Mouse (Mus musculus) hindbrain, postnatal 0 days (tissue): Measurements from ENCODE around the gene Adgrb3. TPM values are rescaled to one million over a fixed set of nuclear protein-coding genes. Genes with fewer than 3 reads are reported as not detected.

Experiments
- ATAC-seq: fragments of 200-750 bp; cut with Nextera tagmentation; 2 replicates; pipeline ENCODE4 v1.8.0; 2017; ENCODE audit warnings: mild to moderate bottlenecking, moderate TSS enrichment, moderate library complexity
- DNase-seq: peaks from one replicate; pipeline ENCODE4 v3.0.0-alpha.2; 2015; ENCODE audit warnings: low spot score
- H3K27ac ChIP-seq: fragments of 300-500 bp; sonication (generic); 2 replicates; pipeline ENCODE4 v1.5.1; 2014; ENCODE audit warnings: mild to moderate bottlenecking
- H3K27me3 ChIP-seq: fragments of 300-500 bp; sonication (generic); 2 replicates; pipeline ENCODE4 v1.6.1; 2014; ENCODE audit warnings: low read length, mixed read lengths; ENCODE audit not compliant: insufficient read depth
- H3K36me3 ChIP-seq: fragments of 300-500 bp; sonication (generic); 2 replicates; pipeline ENCODE4 v1.6.1; 2014; ENCODE audit warnings: low read length, mixed read lengths; ENCODE audit not compliant: insufficient read depth
- H3K4me1 ChIP-seq: fragments of 300-500 bp; sonication (generic); 2 replicates; pipeline ENCODE4 v1.6.1; 2014; ENCODE audit warnings: antibody characterized with exemption, low read length, mixed read lengths; ENCODE audit not compliant: insufficient read depth
- H3K4me2 ChIP-seq: fragments of 300-500 bp; sonication (generic); 2 replicates; pipeline ENCODE4 v1.6.1; 2014; ENCODE audit warnings: low read depth, mild to moderate bottlenecking, low read length, moderate library complexity, mixed read lengths
- H3K4me3 ChIP-seq: fragments of 300-500 bp; sonication (generic); 2 replicates; pipeline ENCODE4 v1.5.1; 2014; ENCODE audit warnings: low read length
- H3K9ac ChIP-seq: fragments of 300-500 bp; sonication (generic); replicated peaks from 2 replicates; pipeline ENCODE4 v1.6.1; 2014; ENCODE audit warnings: mild to moderate bottlenecking, low read length, moderate library complexity, mixed read lengths
- H3K9me3 ChIP-seq: fragments of 300-500 bp; sonication (generic); 2 replicates; pipeline ENCODE4 v1.6.1; 2016; ENCODE audit warnings: low read length, mixed read lengths
- CTCF ChIP-seq: IDR thresholded peaks from 2 replicates; pipeline ENCODE4 v1.5.1; 2016; ENCODE audit warnings: antibody characterized with exemption, control low read depth, low read depth
- WGBS: fragments of 180-500 bp; shearing (Covaris S2); extraction: QIAGEN DNeasy Blood & Tissue Kit; methylation state at CpG from one replicate; pipeline ENCODE4 v1.1.7; 2014; 5-methylcytosine and 5-hydroxymethylcytosine counted together
- polyA plus RNA-seq: library from polyadenylated mRNA; unstranded; fragments of >200 nt; fragmentation: Nextera tagmentation; extraction: Ambion mirVana; gene quantifications from 2 replicates; pipeline ENCODE4 v1.2.1, GENCODE M21; 2015
- total RNA-seq: library from RNA; depleted of rRNA; stranded (reverse); fragments of >200 nt; gene quantifications from 2 replicates; pipeline ENCODE4 v1.2.3, GENCODE M21; 2014

The Adgrb3 gene
- total and polyA plus RNA-seq, 2 experiments from 2014 or later = 46.5 to 74.6 TPM

DNA sequence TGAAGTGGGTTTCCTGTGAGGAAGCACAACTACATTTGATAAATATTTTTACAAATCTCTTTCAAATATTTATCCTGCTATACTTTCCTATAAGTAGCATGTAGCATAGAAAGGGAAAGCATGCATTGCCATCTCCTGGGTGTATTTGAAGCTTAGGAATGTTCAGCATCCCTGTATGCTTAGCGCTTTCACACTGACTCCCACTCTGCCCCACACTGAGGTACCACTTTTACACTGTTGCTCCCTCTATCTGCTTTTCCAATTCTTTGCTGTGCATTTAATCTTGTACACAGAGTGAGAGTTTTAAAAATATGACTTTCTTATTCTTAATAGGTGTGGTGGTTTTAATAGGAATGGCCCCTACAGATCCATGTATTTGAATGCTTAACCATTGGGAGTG is 261.4 kb downstream of the Adgrb3 start:
- Histone ChIP-seq H3K36me3 (no peaks in the 10 kb centered on the region), H3K27ac (no peak overlapping the region), H3K4me2 (no peak overlapping the region), H3K4me3 (no peak overlapping the region), H3K9me3 (no peaks in the 10 kb centered on the region), H3K9ac (no peak overlapping the region), H3K4me1 (no peaks in the 10 kb centered on the region), H3K27me3 (no peaks in the 10 kb centered on the region)
- TF ChIP-seq CTCF = no peak
- DNase-seq (no peak), ATAC-seq (no peak)
- 96% methylated on average over 1 of the region's 1 CpGs for WGBS

DNA sequence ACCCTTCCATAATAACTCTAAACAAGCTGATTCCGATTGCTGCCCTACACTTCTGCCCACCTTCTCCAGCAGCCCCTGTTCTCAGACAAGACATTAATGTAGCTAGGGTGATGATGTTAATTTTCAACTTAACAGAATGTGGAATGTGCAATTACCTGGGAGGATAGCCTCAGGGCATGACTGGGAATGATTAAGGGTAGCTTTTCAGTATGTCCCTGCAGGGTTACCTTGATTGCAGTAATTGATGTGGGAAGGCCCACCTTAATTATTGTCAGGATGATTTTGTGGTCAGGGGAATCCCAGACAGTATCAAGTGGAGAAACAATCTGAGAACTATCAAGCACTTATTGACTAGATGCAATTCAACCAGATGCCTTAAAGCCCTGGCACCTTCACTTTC is 283.4 kb downstream of the Adgrb3 start:
- Histone ChIP-seq H3K9ac (no peak overlapping the region), H3K27me3 (no peaks in the 10 kb centered on the region), H3K4me3 (no peak overlapping the region), H3K4me2 (no peak overlapping the region), H3K4me1 (no peaks in the 10 kb centered on the region), H3K9me3 (no peaks in the 10 kb centered on the region), H3K27ac (no peak overlapping the region), H3K36me3 (no peaks in the 10 kb centered on the region)
- no peak for TF ChIP-seq CTCF
- WGBS = 73% methylated on average over 1 of the region's 1 CpGs
- DNase-seq (no peak), ATAC-seq (no peak)

DNA sequence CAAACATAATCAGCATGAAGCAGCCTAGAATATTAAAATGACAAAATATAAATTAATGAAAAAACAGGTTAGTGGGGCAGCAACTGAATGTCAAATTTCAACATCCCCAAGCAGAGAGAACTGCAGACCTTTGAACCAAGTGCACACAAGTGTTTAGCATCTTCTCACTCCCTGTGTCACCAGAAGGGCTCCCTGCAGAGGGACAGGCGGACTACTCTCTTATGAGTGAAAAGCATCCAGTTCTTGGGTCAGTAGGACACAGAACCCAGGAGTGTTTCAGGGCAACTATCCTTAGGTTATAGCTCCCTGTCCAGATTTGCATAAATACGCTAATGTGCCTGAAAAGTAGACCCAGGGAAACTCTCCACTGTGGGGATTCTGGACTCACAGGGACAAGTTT is 285.6 kb downstream of the Adgrb3 start:
- no peak overlapping the region for H3K4me3 ChIP-seq
- no peak overlapping the region for H3K9ac ChIP-seq
- H3K9me3 ChIP-seq = no peaks in the 10 kb centered on the region
- no peaks in the 10 kb centered on the region for H3K36me3 ChIP-seq
- H3K4me1 ChIP-seq = no peaks in the 10 kb centered on the region
- H3K27me3 ChIP-seq = no peaks in the 10 kb centered on the region
- H3K27ac ChIP-seq = no peak overlapping the region
- ATAC-seq (no peak), DNase-seq (no peak)
- WGBS = 74% methylated on average over 2 of the region's 2 CpGs
- no peak overlapping the region for H3K4me2 ChIP-seq
- no peak for TF ChIP-seq CTCF

DNA sequence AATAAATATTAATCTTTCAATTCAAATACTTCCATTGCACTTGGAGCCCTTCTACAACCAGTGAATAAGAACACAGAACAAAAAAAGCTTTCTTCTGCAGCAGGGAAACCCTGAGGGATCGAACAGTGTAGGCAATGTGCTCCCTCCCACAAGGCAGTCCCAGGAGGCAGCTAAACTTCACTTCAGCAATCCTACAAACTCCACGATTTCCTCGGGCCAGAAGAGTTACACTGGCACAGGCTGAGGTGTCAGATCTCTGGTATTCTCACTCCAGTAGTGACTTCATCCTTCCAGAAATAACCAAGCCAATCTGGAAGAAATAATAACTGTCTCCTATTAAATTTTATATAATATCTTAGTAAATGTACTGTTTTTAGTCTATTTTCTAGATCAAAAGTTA is 286.6 kb downstream of the Adgrb3 start:
- Histone ChIP-seq H3K27me3 (no peaks in the 10 kb centered on the region), H3K27ac (no peak overlapping the region), H3K9me3 (no peaks in the 10 kb centered on the region), H3K36me3 (no peaks in the 10 kb centered on the region), H3K9ac (no peak overlapping the region), H3K4me2 (no peak overlapping the region), H3K4me3 (no peak overlapping the region), H3K4me1 (no peaks in the 10 kb centered on the region)
- no peak for TF ChIP-seq CTCF
- 48% methylated on average over 3 of the region's 3 CpGs for WGBS
- DNase-seq (peak; percentile 15), ATAC-seq (no peak)

DNA sequence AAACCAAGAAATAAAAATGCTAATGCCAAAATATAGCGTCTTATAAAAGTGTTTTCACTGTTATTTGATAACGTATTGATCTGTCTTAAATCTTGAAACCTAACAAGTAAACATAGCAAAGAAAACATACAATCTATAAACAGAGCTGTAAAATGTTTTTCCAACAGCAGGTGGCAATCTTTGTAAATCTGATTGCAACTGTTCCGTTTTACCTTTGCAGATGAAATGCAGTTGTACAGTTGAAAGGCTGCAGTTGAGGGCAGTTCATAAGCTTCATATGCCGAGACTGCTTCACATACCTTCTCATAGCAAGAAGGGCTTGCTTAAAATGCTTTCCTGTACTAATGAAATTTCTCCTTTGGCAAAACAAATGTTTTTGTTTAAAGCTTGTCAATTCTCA is 302.5 kb downstream of the Adgrb3 start:
- DNase-seq (peak; percentile 77), ATAC-seq (peak; percentile 24; the same call in 1 of the 2 replicates)
- Histone ChIP-seq H3K4me1 (no peaks in the 10 kb centered on the region), H3K4me2 (no peak overlapping the region), H3K27ac (no peak overlapping the region), H3K9ac (no peak overlapping the region), H3K9me3 (no peaks in the 10 kb centered on the region), H3K36me3 (no peaks in the 10 kb centered on the region), H3K4me3 (no peak overlapping the region), H3K27me3 (no peaks in the 10 kb centered on the region)
- WGBS = 51% methylated on average over 4 of the region's 4 CpGs
- peak; percentile 60 for TF ChIP-seq CTCF

DNA sequence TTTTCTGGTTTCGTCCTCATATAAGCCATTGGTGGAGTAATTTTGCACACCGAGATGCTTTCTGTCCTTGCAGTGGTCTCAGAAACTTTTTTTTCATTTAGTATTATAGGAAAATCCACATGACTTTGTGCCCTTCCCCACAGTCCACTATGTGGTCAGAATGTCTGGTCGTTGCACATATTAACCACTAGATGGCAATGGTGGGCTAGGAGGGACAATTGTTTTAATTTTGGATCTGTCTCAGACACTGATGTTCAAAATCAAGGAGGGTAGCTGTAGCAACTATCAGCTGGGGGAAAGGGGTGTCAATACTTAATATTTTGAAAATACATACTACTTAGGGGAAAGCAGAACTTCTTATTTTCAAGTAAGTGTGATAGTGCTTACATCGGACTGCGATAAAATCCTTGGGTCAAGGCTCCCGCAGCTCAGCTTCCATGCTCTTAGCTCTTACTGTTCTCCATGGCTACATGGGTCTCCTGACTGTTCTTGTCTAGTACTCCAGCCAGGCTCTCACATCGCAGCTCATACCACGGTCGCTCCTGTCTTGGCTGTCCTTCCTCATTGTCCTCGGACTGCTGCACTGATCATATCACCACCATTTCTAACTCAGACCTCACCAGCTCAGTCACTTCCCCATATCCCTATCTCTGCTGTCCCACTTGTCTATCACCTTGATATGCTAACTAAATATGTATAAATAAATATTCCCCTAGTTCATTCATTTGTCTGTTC is 319.0 kb downstream of the Adgrb3 start:
- H3K27me3 ChIP-seq = no peaks in the 10 kb centered on the region
- WGBS = 57% methylated on average over 10 of the region's 10 CpGs
- ATAC-seq = peak; percentile 69; the same call in 1 of the 2 replicates
- peak; percentile 90 for TF ChIP-seq CTCF
- no peaks in the 10 kb centered on the region for H3K4me1 ChIP-seq
- no peak overlapping the region for H3K4me3 ChIP-seq
- no peaks in the 10 kb centered on the region for H3K9me3 ChIP-seq
- no peak overlapping the region for H3K4me2 ChIP-seq
- peak; percentile 49 for DNase-seq
- H3K36me3 ChIP-seq = no peaks in the 10 kb centered on the region
- no peak overlapping the region for H3K27ac ChIP-seq
- H3K9ac ChIP-seq = no peak overlapping the region

DNA sequence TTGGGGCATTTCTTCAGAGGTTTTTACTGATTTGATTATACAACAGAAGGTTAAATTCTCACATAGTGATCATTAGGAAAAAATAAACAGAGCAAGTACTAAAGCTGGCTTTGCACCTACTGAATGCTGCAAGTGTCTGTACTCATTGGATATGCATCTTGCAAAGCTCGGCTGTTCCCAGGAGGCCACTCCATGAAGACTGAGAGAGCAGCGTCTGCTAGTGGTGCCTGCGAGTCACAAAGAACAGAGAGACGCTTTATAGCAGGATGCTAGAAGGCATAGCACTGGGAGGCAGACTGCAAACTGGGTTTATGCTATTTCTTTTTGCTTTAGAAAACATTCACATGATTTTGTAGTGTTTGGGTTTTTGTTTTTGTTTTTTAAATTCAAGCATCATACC is 325.2 kb downstream of the Adgrb3 start:
- 5% methylated on average over 4 of the region's 4 CpGs for WGBS
- H3K4me3 ChIP-seq = no peak overlapping the region
- H3K36me3 ChIP-seq = no peaks in the 10 kb centered on the region
- H3K27me3 ChIP-seq = no peaks in the 10 kb centered on the region
- H3K9ac ChIP-seq = no peak overlapping the region
- peak; percentile 85 for ATAC-seq
- no peaks in the 10 kb centered on the region for H3K9me3 ChIP-seq
- no peaks in the 10 kb centered on the region for H3K4me1 ChIP-seq
- peak; percentile 91 for DNase-seq
- H3K27ac ChIP-seq = peak overlapping the region; percentile 36; the same call in 1 of the 2 replicates
- peak; percentile 70 for TF ChIP-seq CTCF
- H3K4me2 ChIP-seq = no peak overlapping the region; the same call in 1 of the 2 replicates
